Mouse (Mus musculus): ENCODE measurements around the gene Gstt4.

DNA sequence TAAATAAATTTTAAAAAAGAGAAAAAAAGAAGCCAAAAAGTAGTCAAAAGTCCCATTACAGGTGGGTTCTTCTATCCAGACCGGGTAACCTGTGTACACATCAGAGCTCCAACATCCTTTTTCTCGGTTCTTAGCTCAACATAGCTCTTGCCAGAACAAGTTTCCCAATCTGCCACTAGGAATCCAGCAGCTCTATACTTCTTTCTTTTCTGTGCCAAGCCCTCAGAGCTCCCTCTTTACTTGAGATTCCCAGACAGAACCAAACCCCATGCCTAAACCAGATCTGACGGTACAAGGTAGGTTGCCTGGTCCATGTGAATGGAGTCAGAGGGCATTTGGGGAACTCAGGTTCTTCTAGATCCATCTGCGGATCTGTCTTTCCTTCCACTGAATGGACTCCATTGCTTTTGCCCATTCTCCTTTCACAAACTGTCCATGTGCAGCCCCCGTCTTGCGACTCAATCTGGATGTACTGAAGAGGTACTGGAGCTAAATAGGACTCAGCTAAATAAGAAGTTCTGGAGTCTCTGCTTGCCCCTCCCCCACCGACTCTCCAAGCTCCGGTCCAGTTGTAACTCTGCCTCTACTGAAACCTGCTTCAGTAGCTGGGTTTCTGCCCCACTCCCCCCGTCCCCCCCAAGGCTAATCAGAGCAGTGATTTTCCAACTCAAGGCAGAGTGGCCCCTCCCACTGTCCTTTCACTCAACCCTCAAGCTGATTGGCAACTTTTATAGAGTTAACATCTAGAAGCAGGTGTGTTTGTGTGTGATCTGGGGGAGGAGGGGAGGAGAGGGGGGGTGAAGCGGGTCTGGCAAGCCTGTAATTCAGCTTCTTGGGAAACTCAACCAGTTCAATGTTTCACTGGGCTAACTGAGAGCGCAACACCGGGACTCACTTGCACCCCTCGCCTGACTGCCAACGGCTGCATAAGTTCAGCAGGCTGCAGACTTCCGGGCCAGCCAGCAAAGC is 42.9 kb downstream of the Gstt4 start:
- TF ChIP-seq POLR2A (IDR thresholded peaks at IDR 0.05; ENCODE audit: insufficient read depth, low read length): no peak
- no peak for TF ChIP-seq CTCF (IDR thresholded peaks at IDR 0.05; ENCODE audit: low read depth, low read length)
- TF ChIP-seq EP300 (IDR thresholded peaks at IDR 0.05; ENCODE audit: insufficient read depth, low read depth, low read length): no peak
